Mouse (Mus musculus): Measurements from ENCODE around the gene Dao. TPM values are rescaled to one million over a fixed set of nuclear protein-coding genes. Genes with fewer than 3 reads are reported as not detected.

Gene Dao
- polyA plus RNA-seq, 1 experiment = not detected

DNA sequence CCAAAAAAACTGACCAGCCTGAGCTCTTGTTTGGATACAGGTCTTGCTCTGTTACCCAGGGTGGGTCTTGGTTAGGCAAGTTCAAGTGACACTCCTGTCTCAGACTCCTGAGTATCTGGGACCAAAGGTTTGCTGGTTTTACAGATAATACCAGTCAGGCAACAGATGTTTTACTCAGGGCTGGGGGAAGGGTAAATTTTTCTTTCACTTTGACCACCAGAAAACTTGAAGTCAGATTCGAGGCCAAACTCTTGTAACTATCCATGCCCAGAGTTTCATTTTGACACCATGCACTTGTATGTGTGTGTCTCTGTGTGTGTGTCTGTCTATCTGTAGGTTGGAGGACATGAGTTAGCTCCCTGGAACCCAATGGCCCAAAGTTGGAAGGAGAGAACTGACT, 23.0 kb upstream of the Dao start:
- Histone ChIP-seq H3K27ac (ENCODE audit: insufficient read depth, low read depth, low read length) (no peak overlapping the region), H3K4me3 (ENCODE audit: insufficient read depth, low read length) (no peak overlapping the region), H3K4me1 (ENCODE audit: control insufficient read depth, insufficient read depth, low read length) (peaks cover 9% of the 10 kb centered on the region)
- TF ChIP-seq POLR2A (IDR thresholded peaks at IDR 0.05; ENCODE audit: borderline replicate concordance, low read depth, low read length) = no peak
- no peak for TF ChIP-seq CTCF (IDR thresholded peaks at IDR 0.05; ENCODE audit: low read depth, low read length)

DNA sequence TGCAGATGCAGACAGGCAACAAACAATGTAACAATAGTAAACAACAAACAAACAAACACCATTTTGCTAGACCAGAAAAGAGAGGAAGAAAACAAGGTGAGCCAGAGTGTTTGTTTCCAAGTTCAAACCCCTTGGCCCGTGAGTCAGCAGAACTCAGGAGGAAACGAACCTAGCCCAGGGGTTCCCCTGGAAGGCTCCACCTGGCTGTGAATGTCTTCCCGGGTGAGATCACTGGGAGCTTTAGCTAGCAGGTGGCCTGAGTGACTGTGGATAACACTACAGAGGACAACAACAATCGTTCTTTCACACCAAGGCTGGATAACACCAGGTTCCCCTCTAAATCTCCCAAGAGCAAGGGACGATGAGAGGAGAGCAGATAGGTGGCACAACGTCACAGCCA, 22.3 kb upstream of the Dao start:
- TF ChIP-seq CTCF (IDR thresholded peaks at IDR 0.05; ENCODE audit: low read depth, low read length) (no peak), POLR2A (IDR thresholded peaks at IDR 0.05; ENCODE audit: borderline replicate concordance, low read depth, low read length) (no peak)

DNA sequence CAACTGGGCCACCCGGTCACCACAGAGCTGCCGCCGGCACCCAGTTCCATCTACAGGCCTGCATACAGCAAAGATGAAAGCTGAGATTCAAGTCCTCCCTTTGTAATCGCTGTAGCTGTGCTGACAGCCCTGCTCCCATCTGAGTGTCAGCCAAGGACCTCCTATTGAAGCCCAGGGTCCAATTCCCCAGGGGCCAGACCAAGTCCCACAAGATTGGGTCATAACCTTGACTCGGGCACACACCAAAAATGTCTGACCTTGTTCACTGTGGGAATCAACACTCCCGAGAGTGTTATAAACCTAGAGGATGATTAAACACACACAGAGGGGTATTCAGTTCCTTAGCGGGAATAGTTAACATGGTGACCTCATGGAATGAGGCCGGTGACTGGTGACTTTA, 21.7 kb upstream of the Dao start:
- no peak for TF ChIP-seq CTCF (IDR thresholded peaks at IDR 0.05; ENCODE audit: low read depth, low read length)
- no peak for TF ChIP-seq POLR2A (IDR thresholded peaks at IDR 0.05; ENCODE audit: borderline replicate concordance, low read depth, low read length)
- no peak overlapping the region for H3K4me3 ChIP-seq (ENCODE audit: insufficient read depth, low read length)
- H3K27ac ChIP-seq (ENCODE audit: insufficient read depth, low read depth, low read length) = no peak overlapping the region
- peaks cover 13% of the 10 kb centered on the region for H3K4me1 ChIP-seq (ENCODE audit: control insufficient read depth, insufficient read depth, low read length)

More for the DNA sequence above, 22.3 kb upstream of the Dao start:
- Histone ChIP-seq H3K4me1 (ENCODE audit: control insufficient read depth, insufficient read depth, low read length) (peaks cover 8% of the 10 kb centered on the region), H3K4me3 (ENCODE audit: insufficient read depth, low read length) (no peak overlapping the region), H3K27ac (ENCODE audit: insufficient read depth, low read depth, low read length) (no peak overlapping the region)

DNA sequence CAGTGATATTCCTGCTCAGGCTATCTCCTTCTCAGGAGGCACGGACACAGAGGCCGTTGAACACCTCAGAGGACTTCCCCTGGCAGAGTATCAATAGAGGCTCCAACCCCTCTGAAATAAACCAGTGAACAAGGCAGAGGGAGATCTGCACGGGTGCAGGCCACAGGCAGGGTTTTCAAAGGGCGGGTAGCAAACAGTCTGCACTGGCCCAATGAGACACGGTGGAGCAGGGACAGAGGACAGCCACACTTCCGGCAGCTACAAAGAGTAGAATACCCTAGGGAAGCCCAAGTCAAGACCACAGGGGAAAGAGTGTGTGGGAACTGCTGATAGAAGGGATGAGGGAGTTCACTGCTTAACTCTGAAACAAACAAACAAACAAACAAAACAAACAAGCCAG, 20.0 kb upstream of the Dao start:
- no peak for TF ChIP-seq CTCF (IDR thresholded peaks at IDR 0.05; ENCODE audit: low read depth, low read length)
- no peak for TF ChIP-seq POLR2A (IDR thresholded peaks at IDR 0.05; ENCODE audit: borderline replicate concordance, low read depth, low read length)
- no peak overlapping the region for H3K27ac ChIP-seq (ENCODE audit: insufficient read depth, low read depth, low read length)
- H3K4me1 ChIP-seq (ENCODE audit: control insufficient read depth, insufficient read depth, low read length) = peaks cover 18% of the 10 kb centered on the region
- no peak overlapping the region for H3K4me3 ChIP-seq (ENCODE audit: insufficient read depth, low read length)

DNA sequence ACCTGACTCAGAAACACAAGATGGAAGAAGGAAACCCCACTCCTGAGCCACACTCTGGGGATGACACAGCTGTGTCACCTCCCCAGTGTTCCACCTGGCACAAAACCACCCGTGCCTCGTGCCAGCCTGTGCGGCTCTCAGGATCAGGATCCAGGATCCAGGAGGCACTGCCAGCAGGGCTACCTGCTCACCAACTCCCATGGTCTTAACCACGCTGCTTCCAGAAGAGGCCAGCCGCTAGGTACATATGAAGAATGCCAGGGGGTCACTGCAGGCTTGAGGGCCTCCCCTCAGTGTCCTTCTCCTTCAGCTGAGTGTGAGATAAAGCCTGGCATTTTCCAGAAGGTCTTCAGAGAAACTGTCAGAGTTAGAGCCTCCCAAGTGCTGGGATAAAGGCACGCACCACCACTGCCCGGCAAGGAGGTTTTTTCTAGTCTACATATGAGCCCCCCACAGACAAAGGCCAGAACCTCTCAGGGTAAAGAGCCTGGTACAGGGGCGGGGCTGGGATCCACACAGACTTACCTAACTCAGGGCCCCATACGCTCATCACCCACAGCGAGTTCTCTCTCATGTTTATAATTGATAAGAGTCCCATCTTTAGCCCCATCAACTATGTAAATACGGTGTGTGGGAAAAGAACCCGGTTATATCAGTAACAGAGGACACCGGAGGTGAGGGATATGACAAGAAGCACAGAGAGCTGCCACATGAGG, 19.3 kb upstream of the Dao start:
- Histone ChIP-seq H3K4me3 (ENCODE audit: insufficient read depth, low read length) (no peak overlapping the region), H3K27ac (ENCODE audit: insufficient read depth, low read depth, low read length) (no peak overlapping the region)

DNA sequence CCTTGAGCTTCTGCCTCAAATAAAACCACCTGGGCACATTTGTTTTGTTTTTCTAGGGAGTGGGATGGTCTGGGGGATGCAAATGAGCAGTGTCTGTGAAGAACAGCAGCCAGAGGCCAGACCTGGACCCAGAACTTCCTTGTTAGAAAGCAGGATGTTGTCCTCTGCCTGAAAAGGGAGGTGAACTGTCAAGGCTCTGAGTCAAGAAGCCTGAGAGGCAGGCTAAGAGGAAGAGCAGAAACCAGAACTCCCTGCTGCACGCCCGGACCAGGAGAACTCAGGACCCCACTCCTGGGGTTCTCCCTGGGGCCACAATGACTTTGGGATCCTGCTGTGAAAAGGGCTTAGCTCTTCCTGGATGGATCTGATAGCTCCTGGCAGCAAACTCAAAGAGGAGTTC, 17.8 kb upstream of the Dao start:
- Histone ChIP-seq H3K4me1 (ENCODE audit: control insufficient read depth, insufficient read depth, low read length) (peaks cover 18% of the 10 kb centered on the region), H3K4me3 (ENCODE audit: insufficient read depth, low read length) (no peak overlapping the region), H3K27ac (ENCODE audit: insufficient read depth, low read depth, low read length) (no peak overlapping the region)
- TF ChIP-seq CTCF (IDR thresholded peaks at IDR 0.05; ENCODE audit: low read depth, low read length) = no peak
- TF ChIP-seq POLR2A (IDR thresholded peaks at IDR 0.05; ENCODE audit: borderline replicate concordance, low read depth, low read length) = no peak

More for the DNA sequence above, 19.3 kb upstream of the Dao start:
- peaks cover 18% of the 10 kb centered on the region for H3K4me1 ChIP-seq (ENCODE audit: control insufficient read depth, insufficient read depth, low read length)
- TF ChIP-seq POLR2A (IDR thresholded peaks at IDR 0.05; ENCODE audit: borderline replicate concordance, low read depth, low read length) = no peak
- TF ChIP-seq CTCF (IDR thresholded peaks at IDR 0.05; ENCODE audit: low read depth, low read length) = no peak

DNA sequence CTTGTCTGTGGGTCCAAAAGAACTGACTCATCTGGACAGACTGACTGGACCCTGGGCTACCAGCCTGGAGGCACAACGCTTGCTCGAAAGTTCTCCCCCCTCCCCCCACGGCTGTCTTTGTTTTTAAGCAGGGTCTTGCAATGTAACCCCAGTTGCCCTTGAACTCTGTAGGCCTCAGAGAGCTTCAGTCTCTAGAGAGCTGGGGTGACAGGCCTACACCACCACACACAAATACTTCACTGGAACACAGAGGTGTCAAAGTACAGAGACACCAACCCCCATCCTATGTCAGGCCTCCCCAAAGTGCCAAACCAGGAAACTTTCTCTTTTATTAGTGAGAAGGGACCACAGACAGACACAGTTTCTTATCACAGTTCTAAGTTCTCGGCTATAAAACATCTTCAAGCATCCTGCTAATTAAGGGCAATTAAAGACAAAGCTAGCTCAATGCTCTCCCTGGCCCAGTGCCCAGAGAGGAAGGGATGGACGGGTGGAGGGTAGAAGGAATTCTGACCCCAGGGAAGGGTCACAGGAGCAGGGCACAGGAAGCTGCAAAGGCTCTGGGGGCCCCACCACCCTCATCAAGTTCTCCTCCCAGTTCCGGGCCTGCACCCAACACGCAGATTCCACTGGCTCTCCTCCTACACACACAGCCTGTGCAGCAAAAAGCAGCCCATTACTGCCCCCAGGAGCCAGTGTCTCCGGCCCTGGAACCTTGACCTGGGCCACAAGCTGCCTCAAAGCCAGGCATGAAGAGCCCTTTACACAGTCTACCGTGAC, 17.1 kb upstream of the Dao start:
- TF ChIP-seq CTCF (IDR thresholded peaks at IDR 0.05; ENCODE audit: low read depth, low read length) = no peak
- no peak for TF ChIP-seq POLR2A (IDR thresholded peaks at IDR 0.05; ENCODE audit: borderline replicate concordance, low read depth, low read length)
- peaks cover 19% of the 10 kb centered on the region for H3K4me1 ChIP-seq (ENCODE audit: control insufficient read depth, insufficient read depth, low read length)
- H3K4me3 ChIP-seq (ENCODE audit: insufficient read depth, low read length) = no peak overlapping the region
- no peak overlapping the region for H3K27ac ChIP-seq (ENCODE audit: insufficient read depth, low read depth, low read length)

DNA sequence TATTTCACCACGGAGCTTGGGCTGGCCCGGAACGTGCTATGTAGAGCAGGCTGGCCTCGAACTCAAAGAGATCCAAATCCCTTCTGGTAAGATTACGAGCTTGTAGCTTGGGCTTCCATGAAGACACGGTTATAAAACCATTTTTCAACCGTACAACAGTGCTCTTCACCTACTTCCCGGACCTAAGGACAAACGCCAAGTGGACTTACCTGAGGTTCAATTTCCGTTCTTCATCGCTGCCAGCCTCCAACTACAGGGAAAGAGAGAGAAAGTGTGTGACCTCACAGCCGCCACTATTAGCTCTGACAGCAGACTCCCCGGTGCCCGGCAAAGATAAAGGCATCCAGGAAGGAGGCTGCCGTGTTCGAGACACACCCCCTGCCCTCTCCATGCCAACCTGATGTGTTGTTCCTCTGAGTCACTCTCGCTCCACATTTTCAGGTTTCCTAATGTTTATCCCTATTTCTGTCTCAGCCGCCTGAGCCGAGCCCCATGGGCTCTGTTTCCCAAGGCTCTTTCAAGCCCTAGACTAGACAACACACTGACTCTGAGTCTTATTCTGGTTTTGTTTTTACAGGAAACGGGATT, 14.0 kb upstream of the Dao start:
- TF ChIP-seq POLR2A (IDR thresholded peaks at IDR 0.05; ENCODE audit: borderline replicate concordance, low read depth, low read length) (no peak), CTCF (IDR thresholded peaks at IDR 0.05; ENCODE audit: low read depth, low read length) (no peak)
- Histone ChIP-seq H3K27ac (ENCODE audit: insufficient read depth, low read depth, low read length) (no peak overlapping the region), H3K4me1 (ENCODE audit: control insufficient read depth, insufficient read depth, low read length) (peaks cover 31% of the 10 kb centered on the region), H3K4me3 (ENCODE audit: insufficient read depth, low read length) (no peak overlapping the region)

DNA sequence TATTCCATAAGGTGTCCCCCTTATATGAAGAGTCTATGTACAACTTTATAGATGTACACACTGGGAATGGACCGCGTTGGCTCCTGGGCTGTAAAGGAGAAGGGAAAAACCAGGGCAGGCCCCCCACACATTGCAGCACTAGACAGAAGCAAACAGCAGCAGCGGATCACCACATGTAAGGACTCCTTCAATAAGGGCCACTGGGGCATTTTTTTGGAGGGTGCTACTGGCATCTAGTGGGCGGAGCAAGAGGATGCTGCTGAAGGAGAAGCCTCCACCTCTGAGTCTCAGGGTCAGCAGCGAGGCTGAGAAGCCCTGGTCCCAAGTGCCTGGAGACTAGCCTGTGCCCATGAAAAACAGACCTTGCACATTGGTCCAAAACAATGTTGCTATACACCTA, 12.9 kb upstream of the Dao start:
- Histone ChIP-seq H3K27ac (ENCODE audit: insufficient read depth, low read depth, low read length) (no peak overlapping the region), H3K4me3 (ENCODE audit: insufficient read depth, low read length) (no peak overlapping the region), H3K4me1 (ENCODE audit: control insufficient read depth, insufficient read depth, low read length) (peaks cover 30% of the 10 kb centered on the region)
- TF ChIP-seq CTCF (IDR thresholded peaks at IDR 0.05; ENCODE audit: low read depth, low read length) = no peak
- TF ChIP-seq POLR2A (IDR thresholded peaks at IDR 0.05; ENCODE audit: borderline replicate concordance, low read depth, low read length) = no peak

DNA sequence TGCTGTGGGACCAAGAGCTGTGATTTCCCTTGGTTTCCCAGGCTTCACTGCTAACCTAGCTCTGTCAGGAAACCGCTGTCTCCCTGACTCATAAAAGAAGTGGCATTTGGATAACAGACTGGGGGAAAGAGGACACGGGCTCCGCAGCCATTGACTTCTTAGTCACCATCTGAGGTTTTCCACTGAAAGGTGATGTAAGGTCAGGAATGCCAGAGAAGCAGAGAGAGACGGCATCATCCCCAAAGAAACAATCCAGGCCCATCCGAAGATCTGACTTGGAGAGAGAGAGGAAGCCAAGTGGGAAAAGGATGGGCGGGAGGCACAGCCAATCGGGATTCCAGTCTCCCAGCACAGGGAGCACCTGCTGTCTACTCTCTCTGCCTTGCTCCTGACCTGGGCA, 12.4 kb upstream of the Dao start:
- H3K4me1 ChIP-seq (ENCODE audit: control insufficient read depth, insufficient read depth, low read length) = peaks cover 25% of the 10 kb centered on the region

More for the DNA sequence above, 12.4 kb upstream of the Dao start:
- Histone ChIP-seq H3K4me3 (ENCODE audit: insufficient read depth, low read length) (no peak overlapping the region), H3K27ac (ENCODE audit: insufficient read depth, low read depth, low read length) (no peak overlapping the region)
- TF ChIP-seq CTCF (IDR thresholded peaks at IDR 0.05; ENCODE audit: low read depth, low read length) = no peak
- TF ChIP-seq POLR2A (IDR thresholded peaks at IDR 0.05; ENCODE audit: borderline replicate concordance, low read depth, low read length) = no peak

Measured in bone marrow macrophage, adult 2 months (primary cell).